Mouse (Mus musculus): ENCODE results near the gene Odf4. TPM values are rescaled to one million over a fixed set of nuclear protein-coding genes. Genes with fewer than 3 reads are reported as not detected.

Gene Odf4
- polyA plus RNA-seq, 1 experiment from 2014 or later = not detected

DNA sequence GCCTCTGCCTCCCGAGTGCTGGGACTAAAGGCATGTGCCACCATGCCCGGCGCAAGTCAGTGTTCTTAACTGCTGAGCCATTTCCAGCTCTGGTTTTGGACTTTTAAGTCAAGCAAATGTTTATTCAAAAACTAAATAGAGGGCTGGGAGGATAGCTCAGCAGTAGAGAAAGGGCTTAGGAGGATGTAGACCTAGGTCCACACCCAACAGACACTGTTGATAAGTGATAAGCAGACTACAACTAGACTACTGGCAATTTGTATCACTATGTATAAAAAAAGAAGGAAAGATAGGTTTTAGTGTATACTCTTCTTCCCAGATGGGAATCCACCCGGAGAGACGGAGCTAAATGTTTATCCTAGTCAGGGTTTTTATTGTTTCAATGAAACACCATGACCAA lies 30.6 kb downstream of the Odf4 start:
- DNase-seq (ENCODE audit: low read depth, low spot score) (no peak), ATAC-seq (no peak)
- peaks cover 9% of the 10 kb centered on the region for H3K27me3 ChIP-seq
- in situ Hi-C loops (cut with MboI; ENCODE audit: low pct_unique_long_range_greater_than_20kb) = no loop called here
- POLR2A ChIA-PET = no interaction called here
- CTCF ChIA-PET = no interaction called here
- no peak for TF ChIP-seq CTCF (IDR thresholded peaks at IDR 0.05)

DNA sequence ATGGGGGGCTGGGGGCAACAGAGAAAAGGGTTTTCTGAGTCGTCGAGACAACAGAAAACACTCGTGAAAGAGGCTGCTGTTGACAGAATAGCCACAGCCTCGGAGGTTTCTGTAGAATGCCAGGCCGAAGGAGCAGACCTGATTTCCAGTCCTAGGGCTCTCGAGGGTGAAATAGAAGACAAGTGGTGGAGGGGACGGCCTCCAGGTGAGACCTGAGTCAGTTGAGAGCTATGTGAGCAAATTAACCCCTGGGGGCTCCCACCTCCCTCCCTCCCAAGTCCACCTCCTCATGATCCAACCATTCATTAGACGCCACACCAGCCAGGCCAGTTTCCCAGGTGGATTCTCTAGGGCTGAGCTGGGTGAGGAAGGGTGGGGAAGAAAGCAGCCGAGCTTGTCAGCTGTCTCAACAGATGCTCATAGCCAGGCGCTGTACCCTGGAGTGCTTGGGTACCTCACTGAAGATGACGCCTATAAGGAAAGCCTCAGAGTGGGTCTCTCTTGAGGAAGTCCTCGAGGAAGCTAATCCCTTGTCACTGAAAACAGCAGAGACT lies 32.9 kb downstream of the Odf4 start:
- POLR2A ChIA-PET = no interaction called here
- CTCF ChIA-PET = interaction anchor here (1.2 kb wide), 1 partner anchor 19 kb away, joined by 3 read pairs; no protein-coding TSS in a partner anchor
- no peak for TF ChIP-seq CTCF (IDR thresholded peaks at IDR 0.05)
- H3K27me3 ChIP-seq = peaks cover 9% of the 10 kb centered on the region
- in situ Hi-C loops (cut with MboI; ENCODE audit: low pct_unique_long_range_greater_than_20kb) = no loop called here
- ATAC-seq (no peak), DNase-seq (ENCODE audit: low read depth, low spot score) (no peak)

DNA sequence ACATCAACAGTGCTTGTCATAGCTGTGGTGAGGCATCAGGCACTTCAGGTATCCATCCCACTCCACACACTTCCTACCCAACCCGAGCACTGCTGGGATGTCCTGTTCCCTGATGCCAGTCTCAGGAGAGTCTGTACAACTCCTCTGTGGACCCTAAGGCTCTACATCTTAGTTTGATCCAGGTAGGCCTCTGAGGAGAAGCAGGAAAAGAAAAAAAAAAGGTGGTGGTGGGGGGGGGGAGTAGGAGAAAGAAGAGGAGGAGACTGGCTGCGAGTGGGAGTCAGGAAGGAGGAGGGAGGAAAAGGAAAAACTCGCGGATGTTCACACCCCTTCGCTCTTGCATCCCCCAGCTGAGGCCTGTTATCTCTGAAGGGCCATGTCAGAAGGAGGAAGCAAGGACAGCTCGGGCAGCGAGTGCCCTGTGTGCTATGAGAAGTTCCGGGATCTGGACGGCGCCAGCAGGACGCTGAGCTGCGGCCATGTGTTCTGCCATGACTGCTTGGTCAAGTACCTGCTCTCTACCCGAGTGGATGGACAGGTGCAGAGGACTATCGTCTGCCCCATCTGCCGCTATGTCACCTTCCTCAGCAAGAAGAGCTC lies 34.5 kb downstream of the Odf4 start:
- in situ Hi-C loops (cut with MboI; ENCODE audit: low pct_unique_long_range_greater_than_20kb) = no loop called here
- ATAC-seq (no peak), DNase-seq (ENCODE audit: low read depth, low spot score) (no peak)
- TF ChIP-seq CTCF (IDR thresholded peaks at IDR 0.05) = no peak
- H3K27me3 ChIP-seq = peaks cover 13% of the 10 kb centered on the region
- POLR2A ChIA-PET = no interaction called here
- CTCF ChIA-PET = interaction anchor here (0.6 to 1.6 kb wide), 3 partner anchors 10 to 138 kb away, joined by 3 to 4 read pairs (median 3); no protein-coding TSS in a partner anchor

DNA sequence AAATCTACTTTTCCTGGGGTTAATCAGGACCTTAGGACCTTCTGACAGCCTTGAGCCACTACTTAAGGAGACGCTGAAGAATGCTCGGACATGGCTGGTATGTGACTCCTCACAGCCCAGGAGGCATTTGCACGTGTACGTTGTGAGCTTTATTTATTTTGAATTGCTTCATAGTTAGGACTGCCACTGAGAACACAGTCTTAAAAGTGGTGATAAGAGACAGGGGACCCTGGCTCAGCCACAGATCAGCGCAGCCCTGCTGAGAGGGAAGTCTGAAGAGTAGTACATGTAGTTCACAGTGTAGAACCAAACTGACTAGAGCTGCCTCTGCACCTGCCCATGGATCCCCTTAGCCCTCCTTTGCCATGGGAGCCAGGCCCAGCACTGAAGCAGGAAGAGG lies 35.1 kb downstream of the Odf4 start:
- ChIA-PET CTCF (interaction anchor here (1.1 to 1.6 kb wide), 3 partner anchors 9 to 137 kb away, joined by 3 to 4 read pairs (median 3); no protein-coding TSS in a partner anchor), POLR2A (no interaction called here)
- in situ Hi-C loops (cut with MboI; ENCODE audit: low pct_unique_long_range_greater_than_20kb) = no loop called here
- H3K27me3 ChIP-seq = peaks cover 13% of the 10 kb centered on the region
- DNase-seq (ENCODE audit: low read depth, low spot score) (no peak), ATAC-seq (no peak)
- no peak for TF ChIP-seq CTCF (IDR thresholded peaks at IDR 0.05)

DNA sequence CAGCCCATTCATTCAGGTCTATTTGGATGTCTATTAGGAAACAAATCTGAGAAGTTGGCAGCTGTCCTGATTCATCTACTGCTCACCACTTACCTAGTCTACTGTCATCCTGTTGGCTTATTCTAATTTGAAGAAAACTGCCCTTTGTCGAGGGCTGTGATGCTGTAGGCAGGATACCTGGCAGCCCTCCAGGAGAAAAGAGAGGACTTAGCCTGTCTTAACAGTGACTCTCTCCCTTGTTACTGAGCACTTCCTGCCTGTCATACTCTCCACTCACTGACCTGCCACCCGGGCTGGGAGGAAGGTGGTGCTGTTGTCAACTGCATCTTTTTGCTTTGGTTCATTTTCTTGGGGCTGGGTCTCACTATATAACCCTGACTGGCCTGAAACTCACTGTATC lies 36.3 kb downstream of the Odf4 start:
- no peak for TF ChIP-seq CTCF (IDR thresholded peaks at IDR 0.05)
- in situ Hi-C loops (cut with MboI; ENCODE audit: low pct_unique_long_range_greater_than_20kb) = no loop called here
- POLR2A ChIA-PET = no interaction called here
- H3K27me3 ChIP-seq = peaks cover 11% of the 10 kb centered on the region
- ATAC-seq = no peak
- CTCF ChIA-PET = interaction anchor here (1.1 to 2.2 kb wide), 3 partner anchors 16 to 19 kb away, joined by 3 to 6 read pairs (median 4); partner anchors contain the start of gene Ndel1
- DNase-seq (ENCODE audit: low read depth, low spot score) = no peak

DNA sequence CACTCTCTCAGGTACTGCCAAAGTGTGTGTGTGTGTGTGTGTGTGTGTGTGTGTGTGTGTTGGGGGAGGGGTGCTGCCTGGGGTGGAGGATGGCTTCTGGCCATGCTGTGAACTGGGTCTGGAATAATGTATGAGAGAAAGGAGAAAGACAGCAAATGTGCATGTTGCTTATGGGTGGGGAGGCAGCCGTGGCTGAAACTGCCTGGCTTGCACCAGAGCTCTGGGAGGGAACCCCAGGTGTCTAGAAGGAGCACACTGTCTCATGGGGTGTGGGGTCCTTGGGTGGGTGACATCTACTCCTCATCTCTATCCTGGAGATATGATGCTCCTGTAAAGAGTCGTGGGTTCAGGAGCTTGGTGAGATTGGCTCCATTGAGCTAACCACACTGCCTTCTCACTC lies 38.2 kb downstream of the Odf4 start:
- ATAC-seq (no peak), DNase-seq (ENCODE audit: low read depth, low spot score) (no peak)
- peaks cover 12% of the 10 kb centered on the region for H3K27me3 ChIP-seq
- in situ Hi-C loops (cut with MboI; ENCODE audit: low pct_unique_long_range_greater_than_20kb) = no loop called here
- ChIA-PET POLR2A (no interaction called here), CTCF (interaction anchor here (2.1 to 2.2 kb wide), 2 partner anchors 14 to 17 kb away, joined by 4 to 6 read pairs; partner anchors contain the start of gene Ndel1)
- TF ChIP-seq CTCF (IDR thresholded peaks at IDR 0.05) = no peak

DNA sequence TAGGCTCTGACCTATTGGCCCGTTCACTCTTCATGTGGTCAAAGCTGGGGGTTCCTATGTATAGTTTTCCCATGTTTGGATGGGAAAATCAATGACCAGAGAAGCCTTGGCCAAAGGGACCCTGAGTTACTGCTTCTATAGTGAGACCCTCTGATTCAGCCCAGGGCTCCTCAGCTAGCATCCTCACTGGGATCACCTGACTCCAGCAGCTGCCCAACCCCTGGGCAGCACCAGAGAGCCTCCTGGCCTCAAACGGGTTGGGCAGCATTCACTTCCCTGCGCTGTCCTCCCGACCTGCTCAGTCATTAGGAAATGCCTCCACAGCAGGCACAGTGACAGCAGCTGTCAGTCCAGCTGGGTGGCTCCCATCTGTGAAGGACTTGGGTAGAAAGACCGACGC lies 38.6 kb downstream of the Odf4 start, which contains the start of gene Rnf222:
Gene Rnf222, plus strand, starts transcription at position 301 of the 400 bp plus-strand sequence.
- CTCF ChIA-PET = interaction anchor here (2.0 kb wide), 1 partner anchor 13 kb away, joined by 5 read pairs; no protein-coding TSS in a partner anchor
- TF ChIP-seq CTCF (IDR thresholded peaks at IDR 0.05) = no peak
- H3K27me3 ChIP-seq = peaks cover 12% of the 10 kb centered on the region
- no peak for ATAC-seq
- no peak for DNase-seq (ENCODE audit: low read depth, low spot score)
- POLR2A ChIA-PET = no interaction called here
- in situ Hi-C loops (cut with MboI; ENCODE audit: low pct_unique_long_range_greater_than_20kb) = no loop called here

DNA sequence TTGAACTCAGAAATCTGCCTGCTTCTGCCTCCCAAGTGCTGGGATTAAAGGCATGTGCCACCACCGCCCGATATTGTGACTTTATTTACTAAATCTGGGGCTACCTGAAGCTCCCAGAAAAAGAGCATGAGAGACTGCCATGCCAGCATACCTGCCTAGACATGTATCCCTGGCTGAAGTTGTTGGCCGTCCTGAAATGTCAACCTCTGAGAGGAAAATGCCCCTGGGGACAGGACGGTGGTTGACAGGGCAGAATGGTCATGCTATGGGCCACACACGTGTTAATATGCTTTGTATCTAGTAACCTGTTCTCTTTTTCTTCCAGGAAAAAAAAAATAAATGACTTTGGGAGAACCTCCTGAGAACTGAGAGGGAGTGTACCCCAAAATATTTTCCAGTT lies 40.8 kb downstream of the Odf4 start:
- ATAC-seq = no peak

DNA sequence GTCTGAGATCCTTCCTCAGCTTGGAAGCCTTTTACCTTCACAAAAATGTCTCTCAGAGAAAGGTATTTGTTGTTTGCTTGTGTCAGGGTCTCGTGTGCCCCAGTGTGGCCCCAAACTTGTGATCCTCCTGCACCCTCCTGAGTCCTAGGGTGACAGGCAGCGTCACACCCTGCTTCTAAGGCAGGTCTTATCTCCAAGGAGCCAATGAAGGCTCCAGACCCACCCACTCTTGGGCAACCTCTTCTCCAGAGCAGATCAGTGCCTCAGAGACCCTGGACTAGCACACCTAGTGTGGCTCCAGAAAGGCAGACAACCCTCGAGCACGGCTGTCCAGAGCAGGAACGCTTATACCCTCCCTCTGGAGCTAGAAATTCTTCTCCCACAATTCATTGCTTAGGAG lies 42.5 kb downstream of the Odf4 start:
- ChIA-PET CTCF (interaction anchor here (1.3 kb wide), 1 partner anchor 9 kb away, joined by 4 read pairs; no protein-coding TSS in a partner anchor), POLR2A (no interaction called here)
- in situ Hi-C loops (cut with MboI; ENCODE audit: low pct_unique_long_range_greater_than_20kb) = no loop called here
- TF ChIP-seq CTCF (IDR thresholded peaks at IDR 0.05) = no peak
- no peak for DNase-seq (ENCODE audit: low read depth, low spot score)
- ATAC-seq = no peak
- peaks cover 8% of the 10 kb centered on the region for H3K27me3 ChIP-seq

More for the DNA sequence above, 40.8 kb downstream of the Odf4 start:
- ChIA-PET POLR2A (no interaction called here), CTCF (interaction anchor here (1.0 to 2.0 kb wide), 2 partner anchors 11 to 61 kb away, joined by 3 to 5 read pairs; no protein-coding TSS in a partner anchor)
- DNase-seq (ENCODE audit: low read depth, low spot score) = no peak
- H3K27me3 ChIP-seq = peaks cover 8% of the 10 kb centered on the region
- no peak for TF ChIP-seq CTCF (IDR thresholded peaks at IDR 0.05)
- in situ Hi-C loops (cut with MboI; ENCODE audit: low pct_unique_long_range_greater_than_20kb) = no loop called here

DNA sequence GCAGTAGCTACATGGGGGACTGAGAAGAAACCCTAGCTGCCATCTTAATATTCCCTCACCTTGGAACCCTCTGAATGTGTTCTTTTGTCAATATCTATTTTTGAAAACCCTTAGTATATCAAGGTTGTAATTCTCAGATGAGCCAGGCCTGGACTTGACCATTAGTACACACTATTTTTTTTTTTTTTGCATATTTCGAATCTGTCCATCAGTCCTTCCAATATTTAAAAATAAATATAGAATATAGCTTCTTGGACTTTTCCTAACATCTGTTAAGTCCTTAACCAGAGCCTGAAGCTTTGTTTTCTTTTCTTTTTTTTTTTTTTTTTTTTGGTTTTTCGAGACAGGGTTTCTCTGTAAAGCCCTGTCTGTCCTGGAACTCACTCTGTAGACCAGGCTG lies 43.0 kb downstream of the Odf4 start:
- in situ Hi-C loops (cut with MboI; ENCODE audit: low pct_unique_long_range_greater_than_20kb) = no loop called here
- ChIA-PET POLR2A (interaction anchor here (0.6 kb wide), 1 partner anchor 383 kb away, joined by 3 read pairs; no protein-coding TSS in a partner anchor), CTCF (interaction anchor here (1.3 to 2.0 kb wide), 2 partner anchors 9 kb away, joined by 4 read pairs; no protein-coding TSS in a partner anchor)
- peaks cover 8% of the 10 kb centered on the region for H3K27me3 ChIP-seq
- DNase-seq (ENCODE audit: low read depth, low spot score) = no peak
- no peak for TF ChIP-seq CTCF (IDR thresholded peaks at IDR 0.05)
- ATAC-seq = no peak

DNA sequence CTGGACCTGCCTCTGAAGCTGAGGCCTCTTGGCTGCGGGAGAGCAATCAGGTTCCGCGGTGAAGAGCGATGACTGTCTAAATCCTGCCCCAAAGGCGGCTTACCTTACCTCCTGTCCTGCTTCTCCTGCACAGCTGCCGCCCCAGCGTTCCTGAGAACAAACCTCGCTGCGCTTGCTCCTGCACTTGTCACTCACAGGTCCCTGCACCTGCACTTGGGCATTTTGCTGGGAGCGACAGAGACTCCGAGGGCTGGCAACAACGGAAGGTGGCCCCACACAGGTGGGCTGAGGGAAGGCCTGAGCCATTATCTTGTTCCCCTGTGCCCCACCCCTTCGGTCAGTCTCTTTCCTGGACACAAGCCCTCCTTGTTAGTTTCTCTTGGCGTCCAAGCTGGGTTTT lies 44.8 kb downstream of the Odf4 start:
- in situ Hi-C loops (cut with MboI; ENCODE audit: low pct_unique_long_range_greater_than_20kb) = no loop called here
- ATAC-seq = no peak
- H3K27me3 ChIP-seq = peaks cover 4% of the 10 kb centered on the region
- DNase-seq (ENCODE audit: low read depth, low spot score) = no peak
- POLR2A ChIA-PET = no interaction called here
- CTCF ChIA-PET = interaction anchor here (2.0 kb wide), 1 partner anchor 10 kb away, joined by 4 read pairs; no protein-coding TSS in a partner anchor
- no peak for TF ChIP-seq CTCF (IDR thresholded peaks at IDR 0.05)
